Mouse (Mus musculus) gonadal fat pad, adult 2 months (tissue): ENCODE measurements at regions not wholly inside any gene's neighbourhood (a gene's known extent, or its start where the extent isn't known, plus 50 kb on each side); places are given as distances from the start of the nearest gene placed in this dataset.
A peak's percentile ranks its signal among the peaks of the same experiment; 100 is the strongest.

Source experiments
- DNase-seq: peaks from one replicate; pipeline ENCODE4 v3.0.0-alpha.2; 2012; ENCODE audit warnings: low read depth

- no peak for DNase-seq
Measured at GRCm38 (mm10) chr11:17324651-17325050, 67.3 kb downstream of the C1d start.

- no peak for DNase-seq
Measured at GRCm38 (mm10) chr11:17325731-17326646, 68.6 kb downstream of the C1d start.

GRCm38 (mm10) chr11:17326695-17327094, 69.3 kb downstream of the C1d start:
- no peak for DNase-seq

GRCm38 (mm10) chr11:17351476-17351875, 94.1 kb downstream of the C1d start:
- DNase-seq: no peak

GRCm38 (mm10) chr11:17352148-17353130, 95.1 kb downstream of the C1d start:
- DNase-seq: no peak

GRCm38 (mm10) chr11:17359698-17360254, 102.4 kb downstream of the C1d start:
- DNase-seq: no peak

GRCm38 (mm10) chr11:17377859-17378258, 120.5 kb downstream of the C1d start:
- DNase-seq: no peak

- DNase-seq: no peak
Measured at GRCm38 (mm10) chr11:17386756-17387155, 129.4 kb downstream of the C1d start.

- DNase-seq: no peak
Measured at GRCm38 (mm10) chr11:17393832-17394231, 136.5 kb downstream of the C1d start.

GRCm38 (mm10) chr11:17414531-17414930, 157.2 kb downstream of the C1d start:
- DNase-seq: no peak

- no peak for DNase-seq
Measured at GRCm38 (mm10) chr11:17415144-17415543, 157.8 kb downstream of the C1d start.

- no peak for DNase-seq
Measured at GRCm38 (mm10) chr11:17417656-17418289, 160.4 kb downstream of the C1d start.

- no peak for DNase-seq
Measured at GRCm38 (mm10) chr11:17442133-17442532, 184.8 kb downstream of the C1d start.

- no peak for DNase-seq
Measured at GRCm38 (mm10) chr11:17449289-17449688, 191.9 kb downstream of the C1d start.

- DNase-seq: no peak
Measured at GRCm38 (mm10) chr11:17450360-17451045, 193.1 kb downstream of the C1d start.

GRCm38 (mm10) chr11:17451451-17451850, 194.1 kb downstream of the C1d start:
- no peak for DNase-seq

- no peak for DNase-seq
Measured at GRCm38 (mm10) chr11:17453530-17453929, 196.2 kb downstream of the C1d start.

GRCm38 (mm10) chr11:17458946-17459345, 201.6 kb downstream of the C1d start:
- DNase-seq: no peak

- DNase-seq: peak; percentile 24
Measured at GRCm38 (mm10) chr11:17460024-17460919, 202.9 kb downstream of the C1d start.

GRCm38 (mm10) chr11:17460920-17461279, 203.5 kb downstream of the C1d start:
- no peak for DNase-seq
